Mouse (Mus musculus): ENCODE measurements around the gene Casq2. TPM values are rescaled to one million over a fixed set of nuclear protein-coding genes. Genes with fewer than 3 reads are reported as not detected.

Casq2 gene
- polyA plus RNA-seq, 1 experiment from 2014 or later: 0.95 TPM

- Histone ChIP-seq H3K9ac (ENCODE audit: low read depth, low read length) (no peak overlapping the region), H3K36me3 (ENCODE audit: control insufficient read depth, insufficient read depth, low read length) (no peaks in the 10 kb centered on the region), H3K4me3 (ENCODE audit: low read depth, low read length) (no peak overlapping the region), H3K4me1 (replicated peaks; ENCODE audit: control insufficient read depth, insufficient read depth, low read length) (no peaks in the 10 kb centered on the region), H3K4me2 (no peak overlapping the region), H3K27ac (ENCODE audit: low read depth, low read length) (no peak overlapping the region), H3K9me3 (ENCODE audit: control insufficient read depth, low read length) (no peaks in the 10 kb centered on the region), H3K27me3 (replicated peaks; ENCODE audit: control insufficient read depth, insufficient read depth, low read length) (no peaks in the 10 kb centered on the region)
- ATAC-seq (replicated peaks; ENCODE audit: low FRiP score): no peak
- 86% methylated on average over 7 of the region's 7 CpGs for WGBS
- no peak for DNase-seq (ENCODE audit: low spot score)
Measured at GRCm38 (mm10) chr3:102111979-102112599, 25.9 kb downstream of the Casq2 start.

DNA sequence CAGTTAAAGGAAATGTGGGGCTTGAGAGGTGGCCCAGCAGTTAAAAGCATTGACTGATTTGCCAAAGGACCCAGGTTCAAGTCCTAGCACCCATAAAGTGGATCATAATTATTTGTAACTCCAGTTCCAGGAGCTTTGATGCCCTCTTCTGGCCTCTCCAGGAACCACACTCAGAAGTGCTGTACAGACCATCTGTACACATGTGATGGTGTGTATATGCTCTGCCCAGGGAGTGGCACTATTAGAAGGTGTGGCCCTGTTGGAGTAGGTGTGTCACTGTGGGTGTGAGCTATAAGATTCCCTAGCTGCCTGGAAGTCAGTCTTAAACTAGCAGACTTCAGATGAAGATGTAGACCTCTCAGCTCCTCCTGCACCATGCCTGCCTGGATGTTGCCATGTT lies 34.7 kb downstream of the Casq2 start:
- Histone ChIP-seq H3K27ac (ENCODE audit: low read depth, low read length) (no peak overlapping the region), H3K9me3 (ENCODE audit: control insufficient read depth, low read length) (no peaks in the 10 kb centered on the region), H3K4me1 (replicated peaks; ENCODE audit: control insufficient read depth, insufficient read depth, low read length) (no peaks in the 10 kb centered on the region), H3K4me3 (ENCODE audit: low read depth, low read length) (no peak overlapping the region), H3K36me3 (ENCODE audit: control insufficient read depth, insufficient read depth, low read length) (no peaks in the 10 kb centered on the region), H3K4me2 (no peak overlapping the region), H3K27me3 (replicated peaks; ENCODE audit: control insufficient read depth, insufficient read depth, low read length) (no peaks in the 10 kb centered on the region), H3K9ac (ENCODE audit: low read depth, low read length) (no peak overlapping the region)
- no peak for DNase-seq (ENCODE audit: low spot score)
- no peak for ATAC-seq (replicated peaks; ENCODE audit: low FRiP score)

DNA sequence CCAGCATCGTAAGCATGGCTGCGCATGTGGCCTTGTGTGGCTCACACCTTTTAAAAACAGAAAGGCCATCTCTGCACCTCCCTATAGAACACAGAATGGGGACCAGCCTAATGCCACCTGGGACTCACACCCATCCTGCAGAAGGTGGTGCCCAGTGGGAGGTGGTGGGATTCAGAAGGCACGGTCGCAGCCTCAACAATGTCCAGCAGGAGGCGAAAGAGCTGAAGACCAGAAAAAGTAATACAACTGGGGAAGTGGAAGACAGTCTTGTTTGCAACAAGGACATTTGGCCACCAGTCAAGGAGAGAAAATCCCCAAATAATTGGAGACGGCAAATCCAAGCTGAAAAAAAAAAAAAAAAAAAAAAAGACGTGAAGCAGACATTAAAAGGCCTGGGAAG lies 35.8 kb downstream of the Casq2 start:
- Histone ChIP-seq H3K4me1 (replicated peaks; ENCODE audit: control insufficient read depth, insufficient read depth, low read length) (no peaks in the 10 kb centered on the region), H3K36me3 (ENCODE audit: control insufficient read depth, insufficient read depth, low read length) (no peaks in the 10 kb centered on the region), H3K27ac (ENCODE audit: low read depth, low read length) (no peak overlapping the region), H3K4me3 (ENCODE audit: low read depth, low read length) (no peak overlapping the region), H3K27me3 (replicated peaks; ENCODE audit: control insufficient read depth, insufficient read depth, low read length) (no peaks in the 10 kb centered on the region), H3K4me2 (no peak overlapping the region), H3K9me3 (ENCODE audit: control insufficient read depth, low read length) (no peaks in the 10 kb centered on the region), H3K9ac (ENCODE audit: low read depth, low read length) (no peak overlapping the region)
- DNase-seq (ENCODE audit: low spot score) (no peak), ATAC-seq (replicated peaks; ENCODE audit: low FRiP score) (no peak)
- 78% methylated on average over 7 of the region's 7 CpGs for WGBS

- no peak overlapping the region for H3K27ac ChIP-seq (ENCODE audit: low read depth, low read length)
- no peaks in the 10 kb centered on the region for H3K36me3 ChIP-seq (ENCODE audit: control insufficient read depth, insufficient read depth, low read length)
- H3K9ac ChIP-seq (ENCODE audit: low read depth, low read length): no peak overlapping the region
- no peaks in the 10 kb centered on the region for H3K27me3 ChIP-seq (replicated peaks; ENCODE audit: control insufficient read depth, insufficient read depth, low read length)
- no peak for DNase-seq (ENCODE audit: low spot score)
- H3K9me3 ChIP-seq (ENCODE audit: control insufficient read depth, low read length): no peaks in the 10 kb centered on the region
- ATAC-seq (replicated peaks; ENCODE audit: low FRiP score): no peak
- H3K4me3 ChIP-seq (ENCODE audit: low read depth, low read length): no peak overlapping the region
- no peak overlapping the region for H3K4me2 ChIP-seq
- H3K4me1 ChIP-seq (replicated peaks; ENCODE audit: control insufficient read depth, insufficient read depth, low read length): no peaks in the 10 kb centered on the region
- 57% methylated on average over 6 of the region's 6 CpGs for WGBS
Measured at GRCm38 (mm10) chr3:102123654-102124053, 37.4 kb downstream of the Casq2 start.

- Histone ChIP-seq H3K27ac (ENCODE audit: low read depth, low read length) (no peak overlapping the region), H3K4me1 (replicated peaks; ENCODE audit: control insufficient read depth, insufficient read depth, low read length) (no peaks in the 10 kb centered on the region; the same call in 1 of the 2 replicates), H3K4me3 (ENCODE audit: low read depth, low read length) (no peak overlapping the region), H3K4me2 (no peak overlapping the region), H3K36me3 (ENCODE audit: control insufficient read depth, insufficient read depth, low read length) (no peaks in the 10 kb centered on the region), H3K9ac (ENCODE audit: low read depth, low read length) (no peak overlapping the region), H3K9me3 (ENCODE audit: control insufficient read depth, low read length) (no peaks in the 10 kb centered on the region), H3K27me3 (replicated peaks; ENCODE audit: control insufficient read depth, insufficient read depth, low read length) (no peaks in the 10 kb centered on the region)
- 86% methylated on average over 1 of the region's 1 CpGs for WGBS
- no peak for ATAC-seq (replicated peaks; ENCODE audit: low FRiP score)
- no peak for DNase-seq (ENCODE audit: low spot score)
Measured at GRCm38 (mm10) chr3:102125546-102125945, 39.3 kb downstream of the Casq2 start.

- Histone ChIP-seq H3K4me1 (replicated peaks; ENCODE audit: control insufficient read depth, insufficient read depth, low read length) (no peaks in the 10 kb centered on the region; the same call in 1 of the 2 replicates), H3K4me3 (ENCODE audit: low read depth, low read length) (no peak overlapping the region), H3K36me3 (ENCODE audit: control insufficient read depth, insufficient read depth, low read length) (no peaks in the 10 kb centered on the region), H3K27ac (ENCODE audit: low read depth, low read length) (no peak overlapping the region), H3K4me2 (no peak overlapping the region), H3K9me3 (ENCODE audit: control insufficient read depth, low read length) (no peaks in the 10 kb centered on the region), H3K27me3 (replicated peaks; ENCODE audit: control insufficient read depth, insufficient read depth, low read length) (no peaks in the 10 kb centered on the region), H3K9ac (ENCODE audit: low read depth, low read length) (no peak overlapping the region)
- ATAC-seq (replicated peaks; ENCODE audit: low FRiP score) (no peak), DNase-seq (ENCODE audit: low spot score) (no peak)
- WGBS: 72% methylated on average over 2 of the region's 2 CpGs
Measured at GRCm38 (mm10) chr3:102127114-102127513, 40.9 kb downstream of the Casq2 start.

- Histone ChIP-seq H3K27me3 (replicated peaks; ENCODE audit: control insufficient read depth, insufficient read depth, low read length) (no peaks in the 10 kb centered on the region), H3K4me3 (ENCODE audit: low read depth, low read length) (no peak overlapping the region), H3K9me3 (ENCODE audit: control insufficient read depth, low read length) (no peaks in the 10 kb centered on the region), H3K4me1 (replicated peaks; ENCODE audit: control insufficient read depth, insufficient read depth, low read length) (no peaks in the 10 kb centered on the region; the same call in 1 of the 2 replicates), H3K36me3 (ENCODE audit: control insufficient read depth, insufficient read depth, low read length) (no peaks in the 10 kb centered on the region), H3K27ac (ENCODE audit: low read depth, low read length) (no peak overlapping the region), H3K4me2 (no peak overlapping the region), H3K9ac (ENCODE audit: low read depth, low read length) (no peak overlapping the region)
- 62% methylated on average over 2 of the region's 2 CpGs for WGBS
- ATAC-seq (replicated peaks; ENCODE audit: low FRiP score) (peak; percentile 76), DNase-seq (ENCODE audit: low spot score) (no peak)
Measured at GRCm38 (mm10) chr3:102128242-102128641, 42.0 kb downstream of the Casq2 start.

DNA sequence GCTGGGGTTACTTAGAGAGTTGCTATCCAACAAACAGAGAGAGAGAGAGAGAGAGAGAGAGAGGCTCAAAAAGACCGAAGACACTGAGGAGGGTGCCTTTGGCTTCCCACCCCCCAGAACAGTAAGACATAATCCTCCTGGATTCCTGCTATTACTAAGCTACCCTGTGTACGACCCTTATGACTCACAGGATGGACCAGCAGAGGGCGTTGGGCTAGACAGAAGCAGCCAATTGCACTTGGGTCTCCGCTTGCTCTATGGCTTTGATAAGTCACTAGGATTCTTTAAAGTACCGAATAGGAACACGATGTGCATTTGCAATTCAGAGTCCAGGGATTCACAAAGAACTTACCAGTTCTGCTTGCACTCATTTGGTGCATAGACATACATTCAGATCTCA lies 44.3 kb downstream of the Casq2 start:
- Histone ChIP-seq H3K27me3 (replicated peaks; ENCODE audit: control insufficient read depth, insufficient read depth, low read length) (no peaks in the 10 kb centered on the region), H3K4me2 (no peak overlapping the region), H3K4me3 (ENCODE audit: low read depth, low read length) (no peak overlapping the region), H3K36me3 (ENCODE audit: control insufficient read depth, insufficient read depth, low read length) (no peaks in the 10 kb centered on the region), H3K27ac (ENCODE audit: low read depth, low read length) (no peak overlapping the region), H3K9ac (ENCODE audit: low read depth, low read length) (no peak overlapping the region), H3K9me3 (ENCODE audit: control insufficient read depth, low read length) (no peaks in the 10 kb centered on the region), H3K4me1 (replicated peaks; ENCODE audit: control insufficient read depth, insufficient read depth, low read length) (no peaks in the 10 kb centered on the region; the same call in 1 of the 2 replicates)
- ATAC-seq (replicated peaks; ENCODE audit: low FRiP score) (peak; percentile 69; the same call in 1 of the 2 replicates), DNase-seq (ENCODE audit: low spot score) (no peak)
- WGBS: 65% methylated on average over 6 of the region's 6 CpGs

DNA sequence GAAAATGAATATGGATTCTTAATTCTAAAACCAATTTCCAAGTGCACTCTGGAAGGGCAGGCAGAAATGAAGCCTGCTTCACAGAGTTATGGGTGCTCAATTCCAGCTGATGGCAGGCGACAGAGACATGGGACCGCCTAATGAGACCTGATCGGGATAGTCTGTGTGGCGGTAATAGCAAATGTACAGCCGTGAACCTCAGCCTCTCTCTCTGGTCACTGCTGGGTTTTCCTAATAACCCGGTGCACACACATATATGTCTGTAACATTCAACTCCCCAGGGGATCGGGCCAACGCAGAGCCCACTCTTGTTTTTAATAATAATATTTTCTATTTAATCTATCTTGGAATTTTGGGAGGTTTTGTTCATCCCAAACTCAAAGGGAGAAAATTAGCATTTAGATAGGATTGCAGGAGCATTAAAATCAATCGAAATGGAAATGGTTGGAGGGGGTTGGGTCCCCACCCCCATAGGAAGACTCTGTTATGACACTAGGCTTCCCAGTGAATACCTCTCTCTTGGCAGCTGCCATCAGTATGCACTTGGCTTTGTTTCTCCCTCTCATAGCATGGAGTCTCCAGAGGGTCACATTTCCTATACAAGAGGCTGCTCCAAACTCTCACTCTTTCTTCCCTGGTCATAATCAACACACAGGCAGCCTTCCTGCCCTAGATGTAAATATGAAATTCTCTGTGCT lies 45.6 kb downstream of the Casq2 start:
- no peak overlapping the region for H3K4me3 ChIP-seq (ENCODE audit: low read depth, low read length)
- no peaks in the 10 kb centered on the region for H3K36me3 ChIP-seq (ENCODE audit: control insufficient read depth, insufficient read depth, low read length)
- H3K4me1 ChIP-seq (replicated peaks; ENCODE audit: control insufficient read depth, insufficient read depth, low read length): no peaks in the 10 kb centered on the region; the same call in 1 of the 2 replicates
- H3K27me3 ChIP-seq (replicated peaks; ENCODE audit: control insufficient read depth, insufficient read depth, low read length): no peaks in the 10 kb centered on the region
- H3K27ac ChIP-seq (ENCODE audit: low read depth, low read length): no peak overlapping the region
- 90% methylated on average over 9 of the region's 9 CpGs for WGBS
- ATAC-seq (replicated peaks; ENCODE audit: low FRiP score) (no peak), DNase-seq (ENCODE audit: low spot score) (no peak)
- no peak overlapping the region for H3K9ac ChIP-seq (ENCODE audit: low read depth, low read length)
- H3K4me2 ChIP-seq: no peak overlapping the region
- no peaks in the 10 kb centered on the region for H3K9me3 ChIP-seq (ENCODE audit: control insufficient read depth, low read length)
